Mouse (Mus musculus): ENCODE measurements at regions not wholly inside any gene's neighbourhood (a gene's known extent, or its start where the extent isn't known, plus 50 kb on each side); places are given as distances from the start of the nearest gene placed in this dataset.

DNA sequence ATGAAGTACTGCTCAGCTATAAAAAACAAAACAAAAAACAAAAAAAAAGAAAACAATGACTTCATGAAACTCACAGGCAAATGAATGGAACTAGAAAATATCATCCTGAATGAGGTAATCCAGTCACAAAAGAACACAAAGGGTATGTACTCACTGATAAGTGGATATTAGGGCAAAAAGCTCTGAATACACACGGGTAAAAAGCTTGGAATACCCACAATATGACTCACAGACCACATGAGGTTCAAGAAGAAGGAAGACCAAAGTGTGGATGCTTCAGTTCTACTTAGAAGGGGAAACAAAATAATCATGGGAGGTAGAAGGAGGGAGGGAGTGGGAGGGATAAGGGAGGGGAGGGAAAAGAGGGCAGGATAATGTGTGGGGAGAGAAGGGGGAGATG lies 79.8 kb downstream of the B3gnt5 start:
- TF ChIP-seq POLR2A (IDR thresholded peaks at IDR 0.05; ENCODE audit: low read depth, low read length) (no peak), CTCF (IDR thresholded peaks at IDR 0.05; ENCODE audit: extremely low read depth, insufficient read depth, insufficient read length, insufficient replicate concordance) (no peak)

Data from spleen, adult 2 months (tissue).